In the genomic region with DNA sequence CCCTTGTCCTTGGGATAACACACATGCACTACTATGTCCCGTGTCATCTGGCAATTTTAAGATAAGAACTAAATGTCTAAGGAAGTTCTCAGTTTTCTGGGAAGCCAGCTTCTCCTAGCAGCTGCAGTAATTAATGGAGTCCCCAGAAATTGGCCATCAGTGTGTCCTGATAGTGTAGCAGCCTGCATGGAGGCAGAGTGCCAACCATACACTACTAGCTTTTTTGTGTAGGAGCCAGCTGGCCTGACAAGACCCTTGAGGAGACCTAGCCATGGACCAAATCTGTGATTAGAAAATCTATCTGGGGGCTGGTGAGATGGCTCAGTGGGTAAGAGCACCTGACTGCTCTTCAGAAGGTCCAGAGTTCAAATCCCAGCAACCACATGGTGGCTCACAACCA, we compare ENCODE assay signal across 13 mouse cellular contexts. TPM values are rescaled to one million over a fixed set of nuclear protein-coding genes. Genes with fewer than 3 reads are reported as not detected.
DNase-seq lines count a peak whose midpoint lies in the region; ATAC-seq and TF ChIP-seq lines count a peak whose summit lies in the region.
"Had no signal": no experiment of that assay in that cellular context is flagged by ENCODE, and none has a peak within 500 bp of the region (broad histone marks: within the 10 kb centered on the region; RNA-seq: fewer than 3 reads in every experiment).

No protein-coding gene starts in this region.

- H3K27ac ChIP-seq in heart, embryonic 12.5 days (ENCODE audit: poor library complexity, severe bottlenecking), result peak overlapping the region; percentile 25; the same call in 1 of the 2 replicates
- no peak overlapping the region for H3K27ac ChIP-seq in heart, embryonic 10.5 days
- H3K27ac ChIP-seq in heart, postnatal 0 days (ENCODE audit: low read depth), result peak overlapping the region; percentile 44; the same call in 1 of the 2 replicates

- no peak for TF ChIP-seq EP300 in heart, postnatal 0 days (IDR thresholded peaks at IDR 0.05; ENCODE audit: low read depth)

- intact Hi-C loops in left cerebral cortex, postnatal 14 days (cut with DNase I), result no loop called here

- no peak for DNase-seq in heart, embryonic 10.5 days (ENCODE audit: low spot score)
- DNase-seq in left cerebral cortex, postnatal 14 days (ENCODE audit: low spot score in 2 of 2), result peak; percentile 37 to 52
- no peak for DNase-seq in left cerebral cortex, adult 9 months (ENCODE audit: low spot score in 2 of 2)
- DNase-seq in brain, embryonic 14.5 days (ENCODE audit: low read depth), result peak; percentile 78
- DNase-seq in heart, postnatal 0 days (ENCODE audit: low spot score), result peak; percentile 29
- no peak for DNase-seq in adrenal gland, adult 18-20 months (ENCODE audit: low spot score in 2 of 2)

- TF ChIP-seq POLR2A in brain, embryonic 14.5 days (IDR thresholded peaks at IDR 0.05; ENCODE audit: borderline replicate concordance, extremely low read depth, insufficient read depth, insufficient read length, poor library complexity, severe bottlenecking), result no peak

- H3K4me2 ChIP-seq in heart, embryonic 12.5 days, result no peak overlapping the region
- no peak overlapping the region for H3K4me2 ChIP-seq in heart, postnatal 0 days (ENCODE audit: low read depth, low read length)
- H3K4me2 ChIP-seq: liver, embryonic 11.5 days had no signal

- H3K4me3 ChIP-seq in heart, embryonic 12.5 days, result no peak overlapping the region
- no peak overlapping the region for H3K4me3 ChIP-seq in heart, embryonic 10.5 days
- no peak overlapping the region for H3K4me3 ChIP-seq in heart, postnatal 0 days (ENCODE audit: low read depth, low read length)
- H3K4me3 ChIP-seq: erythroblast, embryonic 14.5 days had no signal

- peaks cover 3% of the 10 kb centered on the region; the same call in 1 of the 2 replicates for H3K36me3 ChIP-seq in heart, embryonic 12.5 days
- no peaks in the 10 kb centered on the region; the same call in 1 of the 2 replicates for H3K36me3 ChIP-seq in heart, embryonic 10.5 days
- H3K36me3 ChIP-seq in heart, postnatal 0 days (replicated peaks; ENCODE audit: control insufficient read depth, insufficient read depth, low read length), result no peaks in the 10 kb centered on the region

- ATAC-seq in heart, embryonic 12.5 days (ENCODE audit: insufficient number of reproducible peaks, low FRiP score), result no peak
- ATAC-seq in heart, postnatal 0 days (ENCODE audit: insufficient read depth, low read depth), result peak; percentile 57
- no peak for ATAC-seq in megakaryocyte, adult 5-6 weeks (ENCODE audit: poor library complexity, severe bottlenecking)

- WGBS in heart, embryonic 12.5 days, result 26% methylated on average over 1 of the region's 1 CpGs
- WGBS in heart, embryonic 10.5 days, result 48% methylated on average over 1 of the region's 1 CpGs
- 12% methylated on average over 1 of the region's 1 CpGs for WGBS in heart, postnatal 0 days

- H3K27me3 ChIP-seq in heart, embryonic 12.5 days (replicated peaks), result no peaks in the 10 kb centered on the region
- no peaks in the 10 kb centered on the region for H3K27me3 ChIP-seq in heart, embryonic 10.5 days (ENCODE audit: insufficient read depth, poor library complexity, severe bottlenecking)
- no peaks in the 10 kb centered on the region for H3K27me3 ChIP-seq in heart, postnatal 0 days (ENCODE audit: control insufficient read depth, insufficient read depth, low read length)

- TF ChIP-seq CTCF in brain, embryonic 14.5 days (IDR thresholded peaks at IDR 0.05; ENCODE audit: borderline replicate concordance, extremely low read depth, insufficient read depth, insufficient read length), result no peak
- TF ChIP-seq CTCF in heart, postnatal 0 days (IDR thresholded peaks at IDR 0.05; ENCODE audit: low read depth), result no peak

- peaks cover 57% of the 10 kb centered on the region for H3K4me1 ChIP-seq in heart, embryonic 12.5 days (replicated peaks)
- peaks cover 55% of the 10 kb centered on the region for H3K4me1 ChIP-seq in heart, embryonic 10.5 days
- peaks cover 31% of the 10 kb centered on the region for H3K4me1 ChIP-seq in heart, postnatal 0 days (ENCODE audit: control insufficient read depth, insufficient read depth)

- H3K9ac ChIP-seq in heart, embryonic 12.5 days, result no peak overlapping the region
- H3K9ac ChIP-seq in heart, postnatal 0 days (replicated peaks; ENCODE audit: low read depth, low read length), result no peak overlapping the region

- H3K9me3 ChIP-seq in heart, embryonic 12.5 days (replicated peaks), result no peaks in the 10 kb centered on the region
- H3K9me3 ChIP-seq in heart, embryonic 10.5 days, result no peaks in the 10 kb centered on the region
- H3K9me3 ChIP-seq in heart, postnatal 0 days (replicated peaks; ENCODE audit: control insufficient read depth, low read length), result no peaks in the 10 kb centered on the region

RNA-seq across cellular contexts. Expression of a gene that starts 53.3 kb away (rescaled TPM):
- polyA plus RNA-seq in heart, embryonic 12.5 days (2016; fragmentation: Nextera tagmentation; extraction: Ambion mirVana), result not detected in 2 replicates
- polyA plus RNA-seq in heart, embryonic 10.5 days (2016; fragmentation: Nextera tagmentation; extraction: Ambion mirVana), result 0.10 and 0.15 TPM in 2 replicates
- 10 to 100 TPM; 50.7 to 52.5 TPM for total RNA-seq in left cerebral cortex, postnatal 14 days (2021)
- polyA plus RNA-seq in brain, embryonic 14.5 days (2012; rRNA removed), result 23.0 and 27.7 TPM in 2 replicates
- total RNA-seq in heart, postnatal 0 days (2014; rRNA removed; ENCODE audit: low replicate concordance), result not detected in 2 replicates
- polyA plus RNA-seq in heart, postnatal 0 days (2015; fragmentation: Nextera tagmentation; extraction: Ambion mirVana), result not detected in 2 replicates
- total RNA-seq in megakaryocyte, adult 5-6 weeks (2015), result not detected in 2 replicates
- total RNA-seq in megakaryocyte, adult 5-6 weeks (2017), result not detected in 2 replicates
- total RNA-seq in adrenal gland, adult 18-20 months (2021), result 1 to 10 TPM in 1 of 2 experiments, under 1 TPM in 1; 0.64 to 1.1 TPM
- total RNA-seq: megakaryocyte-erythroid progenitor cell, adult 5-6 weeks; neutrophil, adult 5-6 weeks had no signal
- polyA plus RNA-seq: erythroblast, embryonic 14.5 days; thymus, postnatal 0 days had no signal

Comparison
In these comparisons a context has a peak if more than half of its experiments do, and no peak if none do; other contexts are left out.
1. DNase-seq: peak in left cerebral cortex, postnatal 14 days (2 of 2), brain, embryonic 14.5 days (single experiment) and heart, postnatal 0 days (single experiment); none in heart, embryonic 10.5 days (single experiment), left cerebral cortex, adult 9 months (0 of 2) and adrenal gland, adult 18-20 months (0 of 2).
2. RNA of a gene that starts 53.3 kb away (total RNA-seq): 50.7 to 52.5 TPM in left cerebral cortex, postnatal 14 days; 0.64 to 1.1 TPM in adrenal gland, adult 18-20 months, not detected in heart, postnatal 0 days and not detected in megakaryocyte, adult 5-6 weeks; every median in the first group is over 10 times any median in the second.